Mouse (Mus musculus) hematopoietic stem cell, adult 5-6 weeks (primary cell): ENCODE data around the gene Yif1a. TPM values are rescaled to one million over a fixed set of nuclear protein-coding genes. Genes with fewer than 3 reads are reported as not detected.
A peak's percentile ranks its signal among the peaks of the same experiment; 100 is the strongest.

ENCODE experiments used
- ATAC-seq, 2 experiments: fragments of 125-278 bp in 1 of 2; replicated peaks in 1 of 2; 2 replicates each; pipeline ENCODE4 v1.8.0; 2016 to 2017; ENCODE audit warnings: inconsistent platforms in 2 of 2, mild to moderate bottlenecking in 2 of 2, moderate number of reproducible peaks in 2 of 2, low read depth in 1 of 2, moderate TSS enrichment in 1 of 2; ENCODE audit not compliant: low FRiP score in 2 of 2, poor library complexity in 2 of 2, severe bottlenecking in 2 of 2, insufficient read depth in 1 of 2, low TSS enrichment in 1 of 2
- total RNA-seq: library from RNA; stranded (forward); fragments of 172-1452, 232-1000 nt; gene quantifications from 2 replicates; pipeline ENCODE4 v1.2.3, GENCODE M21; 2017

Yif1a gene
- total RNA-seq, 1 experiment from 2014 or later: 8.2 TPM

- ATAC-seq: peak in 1 of 2 experiments; percentile 25; a peak in 2 of 4 replicates
These were observed 10.2 kb downstream of the Yif1a start, which contains the start of gene Cnih2 for GRCm38 (mm10) chr19:5098363-5099143. TSS of gene Cnih2 (minus strand) at chr19:5098521.

- no peak for ATAC-seq
These were observed 17.7 kb downstream of the Yif1a start for GRCm38 (mm10) chr19:5106074-5106473.

GRCm38 (mm10) chr19:5106731-5107191 lies 18.4 kb downstream of the Yif1a start, which contains the start of gene Rab1b:
TSS of gene Rab1b (minus strand) at chr19:5107072.
- ATAC-seq: peak; percentile 91 to 92

- ATAC-seq: no peak
These were observed 19.4 kb downstream of the Yif1a start for GRCm38 (mm10) chr19:5107556-5108270.

GRCm38 (mm10) chr19:5108271-5108575 lies 19.9 kb downstream of the Yif1a start:
- peak in 1 of 2 experiments; percentile 33; a peak in 1 of 4 replicates for ATAC-seq

- no peak for ATAC-seq
These were observed 20.4 kb downstream of the Yif1a start for GRCm38 (mm10) chr19:5108702-5109101.

GRCm38 (mm10) chr19:5109659-5110453 lies 21.5 kb downstream of the Yif1a start:
- no peak for ATAC-seq

- ATAC-seq: no peak
These were observed 25.4 kb downstream of the Yif1a start for GRCm38 (mm10) chr19:5113783-5114182.

GRCm38 (mm10) chr19:5117494-5118383 lies 29.4 kb downstream of the Yif1a start:
- peak; percentile 81 to 89 for ATAC-seq

GRCm38 (mm10) chr19:5118384-5118698 lies 30.0 kb downstream of the Yif1a start, which contains the start of gene Klc2:
TSS of gene Klc2 (minus strand) at chr19:5118560.
- ATAC-seq: no peak

GRCm38 (mm10) chr19:5122492-5122891 lies 34.2 kb downstream of the Yif1a start:
- ATAC-seq: no peak

- ATAC-seq: no peak
These were observed 34.9 kb downstream of the Yif1a start for GRCm38 (mm10) chr19:5123241-5123640.

- no peak for ATAC-seq
These were observed 35.8 kb downstream of the Yif1a start for GRCm38 (mm10) chr19:5124055-5124614.

- ATAC-seq: no peak
These were observed 41.4 kb downstream of the Yif1a start for GRCm38 (mm10) chr19:5129770-5130169.

- ATAC-seq: no peak
These were observed 42.9 kb downstream of the Yif1a start for GRCm38 (mm10) chr19:5131237-5131636.

GRCm38 (mm10) chr19:5139640-5140039 lies 51.3 kb downstream of the Yif1a start:
- peak in 1 of 2 experiments; percentile 39; a peak in 1 of 4 replicates for ATAC-seq
